Mouse (Mus musculus): ENCODE measurements at regions not wholly inside any gene's neighbourhood (a gene's known extent, or its start where the extent isn't known, plus 50 kb on each side); places are given as distances from the start of the nearest gene placed in this dataset.

DNA sequence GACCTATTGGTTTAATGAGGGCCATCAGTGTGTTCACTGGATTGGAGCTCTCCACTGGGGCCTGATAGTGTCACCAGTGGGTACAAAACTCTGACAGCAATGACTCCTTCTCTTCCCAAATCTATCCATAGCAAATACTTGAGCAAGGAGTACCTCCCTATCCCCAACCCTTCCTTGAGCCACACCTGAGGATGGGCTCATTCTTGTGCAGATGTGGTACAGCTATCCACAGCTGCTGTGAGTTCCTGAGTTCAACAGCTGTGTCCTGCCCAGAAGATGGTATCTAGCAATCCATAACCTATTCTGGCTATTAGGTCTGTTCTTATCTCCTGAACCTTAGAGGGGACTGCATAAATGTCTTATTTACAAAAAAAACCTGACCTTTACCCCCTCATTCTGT, 148.7 kb upstream of the Cwc22 start:
- DNase-seq (ENCODE audit: low spot score) = no peak

DNA sequence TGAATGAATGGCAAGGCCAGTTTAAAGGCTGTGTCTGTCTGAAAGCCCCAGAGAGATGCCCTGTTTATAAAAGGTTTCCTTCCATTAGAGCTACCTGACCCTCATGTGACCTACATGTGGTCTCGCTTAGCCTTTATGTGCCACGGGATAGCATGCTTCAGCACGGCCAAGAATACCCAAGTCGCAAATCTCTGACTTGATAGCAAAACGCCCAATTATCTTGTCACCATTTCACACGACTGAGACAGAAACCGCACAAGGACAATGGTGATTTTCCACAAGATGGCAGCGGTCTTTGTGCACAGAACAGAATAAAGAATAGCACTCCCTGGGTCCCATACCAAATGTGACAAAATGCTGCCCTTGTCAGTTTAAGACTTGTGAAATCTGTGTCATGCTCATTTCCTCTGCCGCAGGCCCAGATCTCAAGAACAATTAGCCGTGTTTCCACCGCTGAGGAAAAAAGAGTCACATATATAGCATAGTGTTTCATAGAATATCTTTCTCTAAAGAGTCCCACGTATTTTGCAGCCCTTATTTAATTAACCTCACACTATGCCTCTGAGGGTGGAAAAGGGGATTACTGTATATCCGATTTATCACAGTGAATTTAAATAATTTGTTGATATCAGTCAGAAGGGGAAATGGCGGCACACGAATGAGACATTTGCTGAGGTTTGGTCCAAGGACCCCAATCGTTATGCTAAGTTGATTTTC, 118.3 kb upstream of the Cwc22 start:
- DNase-seq (ENCODE audit: low spot score) = no peak

DNA sequence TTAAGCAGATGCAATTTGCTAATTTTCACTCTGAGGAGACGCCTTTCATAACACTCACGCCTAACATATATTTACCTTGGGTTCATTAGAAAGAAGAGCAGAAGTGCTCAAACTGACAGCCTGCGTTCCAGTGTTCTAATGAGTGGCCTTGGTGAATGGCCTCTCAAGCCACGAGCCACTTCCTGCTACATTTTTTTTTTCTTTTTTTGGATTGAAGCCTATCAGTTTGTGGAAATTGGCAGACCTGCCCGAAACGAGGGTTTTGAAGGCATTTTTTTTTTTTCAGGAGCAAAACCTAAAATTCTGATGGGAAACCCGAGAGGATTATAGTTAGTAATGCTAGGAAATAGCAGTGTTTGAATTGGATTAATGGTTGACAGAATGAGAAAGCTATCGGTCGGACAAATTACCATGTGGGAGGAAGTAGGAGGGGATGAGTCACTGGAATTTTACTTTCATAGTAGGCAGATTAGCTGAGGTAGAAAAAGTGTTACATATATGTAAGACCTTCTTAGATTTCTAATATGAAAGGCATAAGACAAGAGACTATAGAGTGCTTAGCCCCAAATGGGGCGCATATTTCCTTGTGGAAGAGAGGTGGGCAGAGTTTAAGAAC, 113.7 kb upstream of the Cwc22 start:
- DNase-seq (ENCODE audit: low spot score) = no peak

DNA sequence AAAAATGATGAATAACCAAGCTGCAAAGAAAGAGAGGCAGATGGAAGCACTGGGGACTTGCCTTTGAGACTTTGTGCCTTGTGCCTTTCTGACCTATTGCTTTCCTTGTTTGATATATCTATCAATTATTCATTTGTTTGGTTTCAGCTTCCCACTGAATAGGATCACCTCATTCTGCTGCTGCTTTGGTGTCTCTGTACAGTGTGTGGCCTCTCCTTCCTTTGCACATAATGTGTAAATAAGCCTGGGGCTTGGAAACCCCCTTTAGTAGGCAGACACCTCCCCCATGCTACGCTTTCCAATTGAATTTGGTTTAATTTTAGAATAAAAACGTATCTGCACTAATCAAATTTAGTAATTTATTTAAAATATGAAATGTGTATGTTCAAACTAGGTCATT, 112.8 kb upstream of the Cwc22 start:
- no peak for DNase-seq (ENCODE audit: low spot score)

DNA sequence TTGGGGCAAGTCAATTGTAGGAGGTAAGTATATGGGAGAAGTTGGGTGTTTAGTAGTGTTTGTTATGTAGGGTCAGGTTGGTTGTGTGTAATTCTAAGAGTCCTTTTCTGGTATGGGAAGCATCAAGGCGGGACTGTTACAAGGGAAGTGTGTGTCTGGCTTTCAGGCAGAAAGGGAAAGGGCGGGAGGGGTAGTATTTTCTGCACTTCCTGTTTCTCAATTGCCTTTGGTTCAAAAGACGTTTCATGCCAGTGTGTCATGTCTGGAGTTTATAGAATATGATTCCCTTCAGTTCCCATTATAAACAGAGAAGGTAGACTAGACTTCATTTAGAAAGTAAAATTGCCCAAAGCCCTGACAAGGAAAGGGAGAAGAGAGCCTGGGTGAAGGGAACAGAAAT, 107.7 kb upstream of the Cwc22 start:
- no peak for DNase-seq (ENCODE audit: low spot score)

DNA sequence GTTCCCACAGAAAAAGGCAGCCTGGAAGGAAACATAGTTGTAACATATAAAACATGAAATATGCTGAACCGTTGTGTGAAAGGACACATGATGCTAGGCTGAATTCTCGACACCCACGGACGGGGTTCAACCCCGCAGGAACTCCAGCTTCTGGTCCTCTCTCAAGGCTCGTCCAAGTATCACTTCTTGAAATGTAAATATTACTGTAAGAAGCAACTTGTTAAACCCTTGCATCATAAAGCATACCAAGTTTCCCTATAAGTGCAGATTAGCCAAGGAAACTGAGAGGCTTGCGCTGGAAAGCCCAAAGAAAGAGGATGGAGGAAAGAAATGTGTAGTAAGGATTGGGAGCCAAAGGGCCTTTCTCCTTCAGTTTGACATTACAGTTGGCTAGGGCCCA, 104.4 kb upstream of the Cwc22 start:
- no peak for DNase-seq (ENCODE audit: low spot score)

DNA sequence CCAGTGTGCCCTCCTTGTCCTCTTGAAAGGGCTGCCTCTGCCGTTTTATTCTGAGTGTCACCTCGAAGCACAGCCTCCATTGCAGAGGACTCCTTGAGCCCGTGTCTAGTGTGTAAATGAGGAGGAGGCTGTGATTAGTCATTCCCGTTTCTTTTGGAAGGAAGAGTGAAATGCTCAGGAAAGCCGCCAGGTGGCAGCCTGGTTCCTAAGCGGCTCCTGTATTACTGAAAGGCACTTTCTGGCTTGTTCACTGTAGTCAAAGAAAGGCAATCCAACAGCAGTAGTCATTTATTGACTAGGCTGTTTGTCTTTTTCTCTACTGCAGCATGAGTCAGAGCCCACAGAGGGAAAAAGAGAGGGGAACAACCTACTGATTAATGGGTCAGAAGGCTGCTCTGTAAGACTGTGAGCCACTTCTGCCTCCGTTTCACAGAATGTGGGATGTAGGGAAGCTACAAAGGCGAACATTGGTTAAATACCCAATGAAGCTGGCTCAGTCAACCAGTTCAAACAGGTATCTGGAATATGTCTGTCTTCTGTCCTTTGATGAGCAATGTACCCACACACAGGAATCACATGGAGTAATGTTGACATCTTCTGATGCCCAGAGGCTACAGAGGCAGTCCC, 103.2 kb upstream of the Cwc22 start:
- DNase-seq (ENCODE audit: low spot score) = peak; percentile 85

DNA sequence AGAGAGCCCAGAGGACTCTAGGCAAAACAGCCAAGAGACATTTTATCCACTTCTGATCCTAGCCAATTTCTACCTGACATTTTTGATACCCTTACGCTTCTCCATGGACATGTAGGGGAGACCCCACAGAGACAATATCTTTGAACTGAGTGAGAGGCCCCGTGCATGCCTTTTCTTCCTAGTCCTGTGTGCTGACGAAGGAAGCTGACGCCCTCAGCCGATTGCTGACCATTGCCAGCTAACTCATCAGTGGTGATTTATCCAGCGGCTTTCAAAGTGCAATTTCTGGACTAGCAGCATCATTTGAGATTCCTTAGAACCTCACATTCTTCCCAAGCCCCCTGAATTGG, 102.5 kb upstream of the Cwc22 start:
- no peak for DNase-seq (ENCODE audit: low spot score)

DNA sequence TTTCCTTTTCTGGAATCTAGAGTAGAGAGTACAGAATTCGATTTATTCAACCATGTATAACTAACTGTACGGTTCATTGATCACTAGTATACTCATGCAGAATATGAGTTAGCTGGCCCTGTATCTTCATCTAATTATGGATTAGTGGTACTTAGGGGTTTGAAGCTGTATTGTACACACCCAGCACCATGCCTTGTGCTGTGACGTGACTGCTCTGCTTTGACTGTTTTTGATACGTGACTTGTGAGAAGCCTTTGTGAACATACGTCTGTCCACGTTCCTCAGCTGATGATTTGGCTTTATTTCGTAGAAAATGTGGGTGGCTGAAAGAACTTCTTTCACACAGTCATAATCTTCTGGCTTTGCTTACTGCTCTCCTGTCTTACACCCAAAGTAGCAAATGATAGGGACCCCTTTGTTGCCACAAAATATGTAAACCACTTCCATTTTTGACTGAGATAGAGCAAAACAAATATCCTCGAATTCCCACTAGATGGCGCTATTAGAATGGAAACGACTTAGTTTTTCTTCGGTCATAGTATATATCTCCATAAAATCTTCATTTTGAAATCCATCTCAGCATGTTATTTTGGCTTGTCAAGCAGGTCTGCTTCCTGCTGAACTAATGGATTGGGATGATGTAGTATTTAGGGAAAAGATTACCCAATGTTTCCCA, 102.0 kb upstream of the Cwc22 start:
- DNase-seq (ENCODE audit: low spot score) = peak; percentile 48

DNA sequence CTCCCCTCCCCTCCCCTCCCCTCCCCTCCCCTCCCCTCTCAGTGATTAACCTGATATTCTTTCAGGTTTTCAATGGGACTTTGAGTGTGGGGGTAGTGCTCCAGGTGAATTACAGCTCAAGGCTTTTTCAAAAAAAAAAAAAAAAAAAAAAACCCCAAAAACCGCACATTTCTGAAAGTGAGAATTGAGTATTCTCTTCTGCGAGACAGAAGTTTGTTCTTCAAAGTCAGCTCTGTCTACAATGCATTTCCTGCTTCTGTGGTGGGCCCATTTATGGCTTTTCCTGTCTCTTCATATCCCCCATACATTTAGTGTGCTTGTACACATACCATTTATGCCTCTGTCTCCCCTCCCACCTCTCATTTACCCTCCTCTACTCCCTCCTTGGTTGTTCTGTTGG, 81.1 kb upstream of the Cwc22 start:
- no peak for DNase-seq (ENCODE audit: low spot score)

DNA sequence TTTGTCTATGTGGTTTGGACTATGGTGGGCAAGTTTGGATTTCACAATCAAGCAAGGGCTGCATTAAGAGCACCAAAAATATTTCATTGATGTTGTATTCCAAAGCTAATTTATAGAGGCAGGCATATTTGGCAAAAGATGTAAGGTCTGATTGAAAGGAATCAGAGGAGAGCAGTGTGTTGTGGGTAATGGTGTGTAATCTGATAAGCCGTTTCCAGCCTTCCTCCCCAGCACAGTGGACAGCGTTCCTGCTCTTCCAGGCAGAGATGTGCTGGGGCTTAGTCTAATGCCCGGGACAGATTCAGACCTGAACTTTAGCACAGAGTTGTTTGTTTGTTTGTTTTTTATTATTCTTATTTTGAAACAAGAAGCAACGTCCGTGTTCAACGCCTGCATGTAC, 80.6 kb upstream of the Cwc22 start:
- DNase-seq (ENCODE audit: low spot score) = peak; percentile 92

DNA sequence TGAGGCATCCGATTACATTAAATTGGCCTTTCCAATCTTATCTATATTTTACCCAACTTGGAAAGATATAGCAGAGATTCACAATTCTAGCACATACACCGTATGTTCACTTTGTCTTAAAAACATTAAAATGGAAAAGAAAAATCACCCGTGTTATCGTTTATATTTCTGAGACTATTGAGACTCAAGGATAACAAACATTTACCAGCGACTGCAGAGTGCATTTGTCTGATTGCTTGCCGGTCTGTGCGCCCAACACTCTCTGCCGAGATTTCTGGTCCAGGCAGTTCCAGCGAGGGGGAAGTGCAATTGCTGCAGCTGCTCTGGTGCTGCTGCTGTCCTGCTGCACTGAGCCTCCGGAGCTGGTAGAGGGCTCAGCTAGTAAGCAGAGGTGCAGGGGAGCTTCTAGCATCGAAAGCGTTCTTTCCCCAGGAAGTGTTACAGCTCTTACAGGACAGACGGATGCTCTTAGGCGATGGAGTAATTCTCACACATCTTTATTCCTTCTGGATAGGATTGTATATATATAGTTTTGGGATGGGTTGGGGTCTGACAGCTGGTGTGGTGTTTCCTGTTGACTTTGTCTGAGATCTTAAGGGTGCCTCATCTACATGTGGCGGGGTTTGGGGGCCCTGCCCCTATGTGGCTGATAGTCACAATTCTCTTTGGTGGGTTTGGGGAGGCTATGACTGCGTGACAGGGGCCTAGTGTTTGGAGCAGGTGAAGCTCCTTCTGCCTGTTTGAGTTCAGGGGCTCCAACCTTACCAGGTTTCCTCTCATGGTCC, 79.7 kb upstream of the Cwc22 start:
- DNase-seq (ENCODE audit: low spot score) = peak; percentile 77

DNA sequence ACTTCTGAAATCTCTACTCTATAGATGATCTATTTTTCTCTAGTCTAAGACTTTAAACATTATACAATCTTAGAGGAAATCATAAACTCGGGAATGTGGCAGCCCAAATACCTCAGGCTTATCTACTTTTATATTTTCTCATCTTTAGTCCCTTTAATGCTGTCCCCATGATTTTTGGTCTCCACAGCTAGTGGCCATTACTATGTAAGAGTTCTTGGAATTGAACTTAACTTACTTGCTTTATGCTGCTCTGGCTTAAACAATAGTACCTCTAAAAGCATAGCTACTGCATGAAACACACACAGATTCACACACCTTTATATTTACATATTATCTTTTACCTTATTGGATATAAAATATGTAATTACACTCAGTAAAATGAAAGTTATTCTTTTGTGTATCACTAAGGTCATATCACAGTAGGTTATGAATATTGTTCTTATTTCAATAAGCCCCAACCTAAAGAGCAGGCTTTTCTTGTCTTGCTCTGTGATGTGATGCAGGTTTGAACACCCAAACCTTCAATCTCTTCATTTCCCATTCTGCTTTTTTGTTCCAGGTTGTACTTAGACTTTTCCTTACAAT, 78.9 kb upstream of the Cwc22 start:
- DNase-seq (ENCODE audit: low spot score) = peak; percentile 72

DNA sequence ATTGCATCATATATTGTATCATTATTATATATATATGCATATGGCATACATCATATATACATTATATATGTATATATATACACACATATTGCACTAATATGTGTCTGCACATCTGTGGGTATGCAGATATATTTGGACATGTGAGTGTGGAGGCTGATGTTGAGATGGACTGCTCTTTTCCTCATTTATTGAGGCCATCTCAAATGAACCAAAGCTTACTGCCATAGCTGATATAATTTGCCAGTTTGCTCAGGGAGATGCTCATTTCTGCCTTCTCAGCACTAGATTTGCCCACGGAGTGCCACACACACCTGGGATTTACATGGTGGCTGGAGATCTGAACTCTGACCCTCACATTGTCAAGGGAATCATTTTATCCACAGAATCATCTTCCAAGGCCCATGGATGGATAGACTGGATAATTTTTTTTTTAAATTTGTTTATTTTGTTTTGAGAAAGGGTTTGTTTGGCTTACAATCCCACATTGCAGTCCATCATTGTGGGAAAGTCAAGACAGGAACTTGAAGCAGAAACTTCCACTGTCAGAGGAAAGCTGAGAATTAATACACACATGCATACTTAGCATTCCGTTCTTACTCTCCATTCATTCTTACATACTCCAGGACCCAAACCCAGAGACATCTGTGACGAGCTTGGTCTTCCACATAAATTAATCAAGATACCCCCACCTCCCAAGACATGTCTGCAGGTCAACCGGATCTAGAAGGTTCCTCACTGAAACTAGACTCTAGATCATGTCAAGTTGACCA, 77.9 kb upstream of the Cwc22 start:
- peak; percentile 81 for DNase-seq (ENCODE audit: low spot score)

DNA sequence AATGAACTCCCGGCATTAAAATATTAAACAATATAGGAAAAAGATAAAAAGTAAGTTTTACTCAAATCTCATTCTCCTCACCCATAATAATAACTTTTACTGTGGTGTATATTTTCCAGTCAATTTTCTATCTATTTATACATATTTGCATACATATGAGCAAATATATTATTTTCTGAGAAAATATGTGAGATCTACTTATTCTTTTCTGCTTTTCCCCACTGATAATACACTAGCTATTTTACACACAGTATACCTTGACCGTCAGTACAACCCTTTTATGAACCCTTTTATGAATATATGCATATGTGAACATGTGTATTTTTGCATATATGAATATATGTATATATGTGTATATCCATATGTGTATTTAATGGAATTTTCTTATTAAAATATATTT, 77.2 kb upstream of the Cwc22 start:
- DNase-seq (ENCODE audit: low spot score) = peak; percentile 62

DNA sequence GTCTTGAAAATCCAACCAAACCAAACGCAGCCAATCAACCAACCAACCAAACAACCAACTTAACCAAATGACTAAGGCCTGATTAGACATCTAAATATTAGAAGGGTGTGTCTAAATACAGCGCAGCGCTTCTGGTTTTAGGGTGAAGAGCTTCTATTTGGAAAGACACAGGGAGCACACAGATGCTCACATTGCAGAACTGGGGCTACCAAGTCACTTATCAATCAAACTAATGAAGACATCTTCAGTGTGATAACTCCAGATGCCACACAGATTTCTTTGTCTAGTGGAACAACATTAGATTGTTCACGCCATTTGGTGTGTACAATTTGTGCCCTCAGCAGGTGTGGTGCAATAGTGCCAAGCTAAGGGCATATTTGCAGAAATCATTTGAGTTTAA, 76.6 kb upstream of the Cwc22 start:
- DNase-seq (ENCODE audit: low spot score) = peak; percentile 83

DNA sequence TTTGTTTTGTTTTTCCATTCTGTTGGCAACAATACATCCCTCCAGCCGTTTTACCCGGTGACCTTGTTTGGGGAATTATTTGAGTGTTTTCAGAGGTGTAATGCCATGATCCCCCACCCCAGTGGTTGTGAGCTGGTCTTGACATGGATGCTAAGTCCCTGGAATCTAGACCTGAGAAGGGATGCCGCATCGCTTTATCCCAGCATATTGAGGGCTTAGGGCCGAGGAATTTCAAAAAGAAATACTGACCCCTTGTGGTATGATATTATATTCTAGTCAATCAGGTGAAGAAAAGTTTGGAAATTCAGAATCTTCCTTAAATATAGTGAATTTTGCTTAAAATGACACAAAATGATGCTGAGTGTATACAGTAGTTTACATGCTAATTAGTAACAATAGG, 75.7 kb upstream of the Cwc22 start:
- DNase-seq (ENCODE audit: low spot score) = peak; percentile 99

DNA sequence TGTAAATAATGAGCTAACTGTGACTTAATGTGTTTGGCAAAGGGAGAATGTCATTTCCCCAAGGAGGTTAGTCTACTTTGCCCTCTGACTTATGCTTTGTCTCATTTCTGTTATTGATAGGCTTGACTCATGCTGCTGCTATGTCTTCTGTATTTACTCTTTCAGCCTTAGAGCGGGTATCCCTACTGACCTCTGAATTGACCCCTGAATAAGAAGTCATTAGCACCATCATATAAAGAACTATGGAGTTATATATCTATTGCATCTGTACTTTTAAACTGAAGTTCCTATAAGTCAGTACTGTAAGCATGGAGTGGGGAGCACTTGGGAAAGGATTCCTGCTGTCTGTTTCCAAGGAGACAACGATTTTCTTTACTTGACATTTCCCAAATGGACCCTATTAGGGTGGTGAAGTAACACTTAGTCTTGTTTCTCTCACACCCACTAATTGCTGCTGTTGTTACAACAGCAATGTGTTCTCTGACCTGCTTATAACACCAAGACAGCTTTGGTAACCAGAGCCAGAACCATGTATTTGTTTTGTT, 75.3 kb upstream of the Cwc22 start:
- DNase-seq (ENCODE audit: low spot score) = peak; percentile 88

DNA sequence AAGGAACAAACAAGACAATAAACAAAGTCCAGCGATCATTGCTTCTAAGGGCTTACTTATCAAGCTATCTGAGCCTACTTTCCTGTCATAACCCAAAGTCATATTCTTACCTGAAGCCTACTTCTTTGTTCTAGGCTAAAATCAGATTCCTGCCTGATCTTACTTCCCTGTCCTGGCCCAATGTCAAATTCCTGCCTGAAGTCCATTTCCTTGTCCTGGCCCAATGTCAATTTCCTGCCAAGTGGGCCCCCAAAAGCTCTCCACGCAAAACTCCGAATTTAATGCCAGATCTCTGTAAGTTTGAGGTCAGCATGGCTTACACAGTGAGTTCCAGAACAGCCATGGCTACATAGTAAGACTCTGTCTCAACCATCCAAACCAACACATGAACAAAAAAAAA, 74.3 kb upstream of the Cwc22 start:
- peak; percentile 75 for DNase-seq (ENCODE audit: low spot score)

DNA sequence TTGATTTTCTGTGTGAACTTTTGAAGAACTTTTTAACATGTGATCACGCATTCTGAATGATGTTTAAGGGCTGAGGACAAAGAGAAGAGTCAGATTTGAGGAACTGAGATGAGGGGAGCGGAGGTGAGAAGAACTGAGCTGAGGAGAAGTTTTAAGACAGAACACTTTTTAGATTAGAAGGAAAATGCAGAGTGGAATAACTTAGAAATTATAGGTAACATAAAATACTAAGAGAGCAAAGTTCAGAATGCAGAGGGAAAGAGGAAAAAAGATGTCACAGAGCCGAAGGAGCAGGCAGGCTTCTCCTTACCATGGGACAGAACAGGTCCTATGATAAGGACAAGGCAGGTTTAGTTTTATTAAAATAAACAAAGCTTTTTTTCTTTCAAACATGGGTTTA, 73.7 kb upstream of the Cwc22 start:
- peak; percentile 72 for DNase-seq (ENCODE audit: low spot score)

DNA sequence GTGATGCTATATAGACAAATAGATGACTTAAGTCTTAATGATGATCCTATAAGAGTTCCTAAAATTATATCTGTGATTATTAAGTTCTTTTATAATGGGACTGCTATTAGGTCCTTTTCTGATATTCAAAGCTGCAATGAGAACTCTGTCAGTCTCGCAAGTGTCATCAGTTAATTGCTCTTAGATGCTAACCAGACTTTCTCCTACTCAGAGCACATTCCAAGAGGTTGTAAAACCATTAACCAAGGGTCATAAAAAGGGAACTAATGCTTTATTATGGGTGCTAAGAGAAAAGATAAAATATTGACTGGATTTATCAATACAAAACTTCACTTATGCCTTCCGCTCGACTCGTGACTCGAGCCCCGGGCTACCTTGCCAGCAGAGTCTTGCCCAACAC, 66.3 kb upstream of the Cwc22 start:
- peak; percentile 62 for DNase-seq (ENCODE audit: low spot score)

Measured in adipocyte (in vitro differentiated cells).